Mouse (Mus musculus) Patski (cell line): ENCODE measurements around the gene Zc3h12d. TPM values are rescaled to one million over a fixed set of nuclear protein-coding genes. Genes with fewer than 3 reads are reported as not detected.

Experiments used
- ATAC-seq: fragments of 100-300 bp; one replicate; pipeline ENCODE4 v1.8.0; 2021
- CTCF ChIA-PET: fragments of 350-600 bp; sonication (Branson Sonifier 250); formaldehyde crosslinking; loops from one replicate; lab custom pipeline; 2022; ENCODE audit warnings: inconsistent platforms; lab: Charles Lee
- POLR2A ChIA-PET: fragments of 350-600 bp; sonication (Branson Sonifier 250); formaldehyde crosslinking; loops from one replicate; lab custom pipeline; 2022; ENCODE audit warnings: antibody characterized with exemption, inconsistent platforms; lab: Charles Lee
- DNase-seq: peaks from one replicate; pipeline ENCODE4 v3.0.0-alpha.2; 2011; ENCODE audit warnings: low read depth, low spot score
- H3K27me3 ChIP-seq: fragments of 371-371 bp; one replicate; pipeline ENCODE4 v1.5.1; 2021
- CTCF ChIP-seq: fragments of 100-300 bp; IDR thresholded peaks from one replicate; pipeline ENCODE4 v1.5.1; 2021
- in situ Hi-C: fragments of 300-500 bp; cut with MboI; formaldehyde crosslinking; loops from 3 replicates; pipeline ENCODE4 v1.11.1; 2018; ENCODE audit warnings: low pct_unique_long_range_greater_than_20kb, mixed read lengths
- polyA plus RNA-seq: library from polyadenylated mRNA; unstranded; gene quantifications from one replicate; pipeline ENCODE4 v1.2.3, GENCODE M21; 2021

Gene Zc3h12d
- polyA plus RNA-seq, 1 experiment from 2014 or later: not detected

DNA sequence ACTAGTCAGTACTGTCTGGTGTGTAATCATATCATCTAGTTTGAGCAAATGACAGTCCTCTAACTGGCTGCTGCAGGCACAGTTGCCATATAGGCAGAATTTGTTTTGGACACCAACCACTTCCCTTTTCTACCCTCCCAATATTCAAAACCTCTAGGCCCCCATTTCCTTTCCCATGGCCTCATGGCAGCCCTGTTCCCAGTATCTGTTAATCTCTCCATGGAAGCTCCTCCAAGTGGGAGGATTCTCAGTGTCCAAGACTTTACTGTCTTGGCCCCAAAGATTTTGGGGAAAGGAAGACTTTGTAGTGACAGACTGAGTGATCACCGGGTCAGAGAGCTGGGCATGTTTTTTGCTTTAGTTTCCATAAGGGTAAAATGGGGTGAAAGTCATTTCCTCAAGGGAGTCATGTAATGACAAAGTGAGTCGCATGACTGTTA lies 14.9 kb downstream of the Zc3h12d start:
- no peak for TF ChIP-seq CTCF
- H3K27me3 ChIP-seq: peaks cover 4% of the 10 kb centered on the region
- ChIA-PET CTCF (no interaction called here), POLR2A (no interaction called here)
- in situ Hi-C loops: no loop called here
- DNase-seq (no peak), ATAC-seq (no peak)

GRCm38 (mm10) chr10:7851891-7852290 lies 19.6 kb downstream of the Zc3h12d start:
- in situ Hi-C loops: no loop called here

GRCm38 (mm10) chr10:7860494-7860893 lies 28.2 kb downstream of the Zc3h12d start:
- ATAC-seq (no peak), DNase-seq (no peak)
- no peak for TF ChIP-seq CTCF
- CTCF ChIA-PET: no interaction called here
- peaks cover 3% of the 10 kb centered on the region for H3K27me3 ChIP-seq
- in situ Hi-C loops: no loop called here
- POLR2A ChIA-PET: no interaction called here

More at GRCm38 (mm10) chr10:7851891-7852290, 19.6 kb downstream of the Zc3h12d start:
- DNase-seq: no peak
- CTCF ChIA-PET: no interaction called here
- POLR2A ChIA-PET: no interaction called here
- H3K27me3 ChIP-seq: peaks cover 4% of the 10 kb centered on the region
- no peak for TF ChIP-seq CTCF
- ATAC-seq: no peak

DNA sequence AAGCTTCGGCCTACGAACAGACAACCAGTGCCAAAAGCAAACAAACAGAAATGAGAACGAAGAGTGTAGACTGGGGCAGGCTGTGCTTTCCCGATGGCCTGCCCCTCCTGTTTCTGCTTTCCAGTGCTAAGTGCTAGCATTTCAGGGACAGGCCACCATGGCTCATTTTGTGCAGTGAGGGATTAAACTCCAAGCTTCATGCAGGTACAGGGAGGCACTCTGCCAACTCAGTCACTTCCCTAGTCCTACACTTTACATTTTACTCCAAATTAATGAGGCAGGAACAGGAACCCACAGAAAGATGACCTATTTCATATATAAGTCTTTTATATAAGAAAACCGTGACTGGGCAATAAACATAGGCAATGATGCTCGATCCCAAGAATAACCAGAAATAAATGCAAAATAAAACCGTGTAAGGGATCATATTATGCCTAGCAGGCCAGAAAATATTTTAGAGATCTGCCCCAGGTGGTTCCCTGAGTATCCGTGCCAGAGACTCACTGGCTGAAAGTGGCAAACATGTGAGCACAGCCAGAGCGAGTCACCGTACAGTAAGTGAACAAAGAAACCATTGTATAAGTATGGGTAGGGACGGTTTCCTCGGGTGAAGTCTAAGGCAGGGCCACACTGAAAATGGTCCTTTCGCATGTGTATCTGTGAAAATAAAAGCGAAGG lies 29.1 kb downstream of the Zc3h12d start:
- DNase-seq (no peak), ATAC-seq (no peak)
- peaks cover 3% of the 10 kb centered on the region for H3K27me3 ChIP-seq
- in situ Hi-C loops: no loop called here
- ChIA-PET POLR2A (no interaction called here), CTCF (no interaction called here)
- TF ChIP-seq CTCF: no peak

DNA sequence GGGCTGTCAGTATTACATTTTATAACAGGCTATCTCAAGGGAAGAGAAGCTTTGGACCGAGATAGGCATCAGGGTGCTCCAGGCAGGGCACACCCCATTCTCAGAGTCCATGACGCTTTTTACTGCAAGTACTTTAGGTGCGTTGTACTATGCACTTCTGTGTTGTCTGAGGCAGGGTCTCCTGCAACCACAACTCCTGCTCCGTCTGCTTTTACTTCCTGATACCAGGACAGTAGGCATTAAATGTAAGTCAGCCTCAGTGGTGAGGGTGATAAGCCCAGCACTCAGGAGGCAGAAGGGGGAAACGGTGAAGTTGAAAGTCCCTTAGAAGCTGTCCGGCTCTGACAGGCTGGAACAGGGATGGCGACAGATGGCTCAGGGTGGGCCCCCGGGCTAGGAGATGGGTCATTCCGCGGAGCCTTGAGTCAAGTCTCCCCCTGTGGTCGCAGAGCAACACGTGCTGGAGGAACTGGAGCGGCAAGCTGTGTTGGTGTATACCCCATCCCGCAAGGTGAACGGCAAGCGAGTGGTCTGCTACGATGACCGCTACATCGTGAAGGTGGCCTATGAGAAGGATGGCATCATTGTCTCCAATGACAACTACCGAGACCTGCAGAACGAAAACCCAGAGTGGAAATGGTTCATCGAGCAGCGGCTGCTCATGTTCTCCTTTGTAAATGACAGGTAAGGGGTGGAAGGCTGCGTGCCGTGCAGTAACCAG lies 29.8 kb downstream of the Zc3h12d start:
- in situ Hi-C loops: no loop called here
- no peak for TF ChIP-seq CTCF
- H3K27me3 ChIP-seq: peaks cover 3% of the 10 kb centered on the region
- ChIA-PET CTCF (no interaction called here), POLR2A (no interaction called here)
- no peak for DNase-seq
- no peak for ATAC-seq

DNA sequence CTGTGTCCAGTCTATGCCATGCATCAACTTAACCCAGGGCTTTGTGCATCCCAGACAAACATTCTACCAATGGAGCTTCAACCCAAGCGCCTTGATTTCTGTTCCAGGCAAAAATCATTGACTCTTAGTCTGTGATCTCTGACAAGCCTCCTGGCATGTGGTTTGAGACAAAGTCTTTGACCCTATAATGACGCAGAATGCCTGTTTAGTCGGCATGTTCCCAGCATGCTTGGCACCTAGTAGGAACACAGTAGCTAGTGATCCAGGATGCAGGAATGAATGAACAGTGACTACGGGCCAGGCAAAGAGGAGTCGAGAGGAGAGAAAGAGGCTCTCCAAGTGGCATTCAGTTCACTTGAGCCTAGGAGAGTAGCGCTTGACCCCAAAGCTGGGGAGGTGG lies 31.1 kb downstream of the Zc3h12d start:
- ChIA-PET POLR2A (no interaction called here), CTCF (no interaction called here)
- peaks cover 10% of the 10 kb centered on the region for H3K27me3 ChIP-seq
- in situ Hi-C loops: no loop called here
- TF ChIP-seq CTCF: no peak
- DNase-seq (no peak), ATAC-seq (no peak)

DNA sequence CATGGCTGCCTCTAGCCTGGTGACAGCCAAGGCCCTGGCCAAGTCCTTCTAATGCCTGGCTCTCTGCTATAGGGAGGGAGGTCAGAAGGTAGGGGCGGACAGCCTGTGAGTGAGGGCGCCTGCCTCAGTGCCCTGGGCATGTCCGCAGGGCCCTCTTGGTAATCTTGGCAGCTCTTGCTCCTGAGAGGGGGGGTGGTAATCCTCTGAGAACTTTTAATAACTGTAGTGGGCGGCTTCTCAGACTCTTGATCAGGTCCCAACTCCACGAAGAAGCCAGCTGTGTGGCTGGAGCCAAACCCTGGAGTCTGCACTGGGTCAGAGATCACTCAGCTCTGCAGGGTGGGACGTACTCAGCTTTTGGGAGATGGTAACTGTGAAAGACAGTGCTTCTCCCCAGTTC lies 31.9 kb downstream of the Zc3h12d start:
- ATAC-seq (no peak), DNase-seq (no peak)
- TF ChIP-seq CTCF: no peak
- in situ Hi-C loops: no loop called here
- peaks cover 7% of the 10 kb centered on the region for H3K27me3 ChIP-seq
- ChIA-PET CTCF (no interaction called here), POLR2A (no interaction called here)

- POLR2A ChIA-PET: no interaction called here
- peaks cover 7% of the 10 kb centered on the region for H3K27me3 ChIP-seq
- no peak for TF ChIP-seq CTCF
- in situ Hi-C loops: no loop called here
- DNase-seq: no peak
- ATAC-seq: no peak
- CTCF ChIA-PET: no interaction called here
These were observed 32.5 kb downstream of the Zc3h12d start for GRCm38 (mm10) chr10:7864806-7865205.

DNA sequence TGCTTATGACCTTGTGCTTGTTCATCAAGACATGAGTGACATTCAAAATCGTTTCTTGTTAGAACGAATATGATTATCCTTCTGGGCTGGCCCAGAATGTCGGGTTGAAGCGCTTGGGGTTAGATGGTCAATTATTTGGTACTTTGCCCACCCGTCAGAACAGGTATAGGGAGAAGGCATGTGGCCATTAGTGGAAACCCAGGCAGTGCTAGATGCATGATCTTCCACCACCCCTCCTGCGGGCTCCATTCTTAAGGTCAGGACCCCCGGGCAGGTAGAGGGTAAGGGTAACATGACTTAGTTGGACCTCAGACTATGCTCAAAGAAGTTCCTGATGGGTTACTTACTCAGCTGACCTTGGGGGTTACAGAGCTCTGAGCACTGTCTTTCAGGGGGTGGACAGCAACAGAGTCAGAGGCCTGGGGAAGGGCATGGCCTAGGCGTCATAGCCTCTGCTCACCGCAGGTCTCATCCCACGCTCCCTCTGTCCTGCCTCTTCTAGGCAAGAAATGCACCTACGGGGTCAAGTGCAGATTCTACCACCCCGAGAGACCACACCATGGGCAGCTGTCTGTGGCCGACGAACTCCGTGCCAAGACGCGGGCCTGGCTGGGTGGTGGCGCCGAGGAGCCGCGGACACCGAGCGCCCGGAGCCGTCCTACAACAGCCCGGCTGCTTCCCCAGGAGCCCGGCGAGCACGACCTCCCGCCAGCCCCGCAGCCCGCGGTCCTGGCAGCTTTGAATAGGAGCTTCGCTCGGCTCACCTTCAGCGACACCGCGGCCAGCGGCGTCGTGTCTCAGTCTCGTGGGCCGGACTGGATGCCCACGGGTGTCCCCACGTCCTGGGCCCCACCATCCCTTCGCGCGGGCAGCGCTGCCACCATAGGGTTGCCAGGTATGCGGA lies 34.7 kb downstream of the Zc3h12d start:
- no peak for TF ChIP-seq CTCF
- POLR2A ChIA-PET: no interaction called here
- CTCF ChIA-PET: interaction anchor here (0.9 to 1.0 kb wide), 2 partner anchors 33 to 312 kb away, joined by 3 read pairs; no protein-coding TSS in a partner anchor
- in situ Hi-C loops: no loop called here
- ATAC-seq (no peak), DNase-seq (no peak)
- peaks cover 7% of the 10 kb centered on the region for H3K27me3 ChIP-seq

DNA sequence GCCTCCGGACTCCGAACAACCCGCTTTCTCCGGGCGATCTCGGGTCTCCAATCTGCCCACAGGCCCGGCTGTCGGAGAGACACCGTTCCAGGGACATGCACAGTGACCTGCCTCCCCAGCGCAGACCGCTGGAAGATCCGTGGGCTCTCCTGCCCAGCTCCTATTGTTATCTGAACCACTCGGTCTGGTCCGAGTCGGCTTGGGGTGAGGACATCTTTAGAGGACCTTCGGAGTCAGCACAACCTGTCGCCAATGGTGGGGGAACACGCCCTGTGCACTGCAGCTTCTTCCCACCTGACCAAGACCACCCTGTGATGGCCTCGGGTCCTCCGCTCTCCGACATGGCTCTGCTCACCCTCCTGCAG lies 35.4 kb downstream of the Zc3h12d start:
- DNase-seq: no peak
- in situ Hi-C loops: no loop called here
- ATAC-seq: no peak
- ChIA-PET POLR2A (no interaction called here), CTCF (interaction anchor here (1.0 kb wide), 1 partner anchor 312 kb away, joined by 3 read pairs; no protein-coding TSS in a partner anchor)
- no peak for TF ChIP-seq CTCF
- H3K27me3 ChIP-seq: peaks cover 7% of the 10 kb centered on the region

GRCm38 (mm10) chr10:7869746-7870145 lies 37.5 kb downstream of the Zc3h12d start:
- ChIA-PET POLR2A (no interaction called here), CTCF (no interaction called here)
- TF ChIP-seq CTCF: no peak
- H3K27me3 ChIP-seq: peaks cover 7% of the 10 kb centered on the region
- DNase-seq (no peak), ATAC-seq (no peak)
- in situ Hi-C loops: no loop called here
